Mouse (Mus musculus) ES-Bruce4 (cell line): Measurements from ENCODE around the gene Clba1.

Source experiments
- CTCF ChIP-seq: IDR thresholded peaks from one replicate; pipeline ENCODE4 v1.8.1; 2011; ENCODE audit warnings: low read depth, low read length
- EP300 ChIP-seq: IDR thresholded peaks from 2 replicates; pipeline ENCODE4 v1.6.1; 2011; ENCODE audit warnings: low read depth, low read length; ENCODE audit not compliant: insufficient read depth
- POLR2A ChIP-seq: IDR thresholded peaks from one replicate; pipeline ENCODE4 v1.8.1; 2011; ENCODE audit warnings: low read length; ENCODE audit not compliant: insufficient read depth

GRCm38 (mm10) chr12:112853050-112853729, 44.5 kb downstream of the Clba1 start:
- TF ChIP-seq POLR2A (no peak), CTCF (no peak), EP300 (no peak)
